Mouse (Mus musculus) lung, adult 2 months (tissue): ENCODE measurements at regions not wholly inside any gene's neighbourhood (a gene's known extent, or its start where the extent isn't known, plus 50 kb on each side); places are given as distances from the start of the nearest gene placed in this dataset.
A peak's percentile ranks its signal among the peaks of the same experiment; 100 is the strongest.

ENCODE experiments used
- DNase-seq: peaks from one replicate; pipeline ENCODE4 v3.0.0; 2022
- H3K4me1 ChIP-seq: fragments of 200-500 bp; 2 replicates; pipeline ENCODE4 v1.6.1; 2011; ENCODE audit warnings: low read length; ENCODE audit not compliant: control insufficient read depth, insufficient read depth
- H3K4me3 ChIP-seq: fragments of 200-500 bp; replicated peaks from 2 replicates; pipeline ENCODE3; 2011; ENCODE audit warnings: low read depth, mild to moderate bottlenecking, control low read depth, low read length; ENCODE audit errors: extremely low read depth
- CTCF ChIP-seq: fragments of 200-500 bp; IDR thresholded peaks from 2 replicates; pipeline ENCODE4 v1.5.1; 2011; ENCODE audit warnings: mild to moderate bottlenecking, low read length, control low read depth; ENCODE audit not compliant: insufficient read depth
- POLR2A ChIP-seq: fragments of 200-500 bp; IDR thresholded peaks from 2 replicates; pipeline ENCODE4 v1.6.1; 2011; ENCODE audit warnings: low read depth, mild to moderate bottlenecking, control low read depth, low read length, borderline replicate concordance; ENCODE audit errors: extremely low read depth
- WGBS: fragments of 180-500 bp; shearing (Covaris S2); methylation state at CpG from one replicate; pipeline ENCODE4 v1.1.7; 2018; 5-methylcytosine and 5-hydroxymethylcytosine counted together

- DNase-seq, result no peak
- TF ChIP-seq POLR2A (no peak), CTCF (no peak)
- WGBS, result 87% methylated on average over 2 of the region's 2 CpGs
- Histone ChIP-seq H3K4me3 (no peak overlapping the region), H3K4me1 (no peaks in the 10 kb centered on the region)
These were observed 364.0 kb downstream of the Cntnap4 start for GRCm38 (mm10) chr8:112933815-112934214.

GRCm38 (mm10) chr8:112935411-112935810, 365.6 kb downstream of the Cntnap4 start:
- Histone ChIP-seq H3K4me1 (no peaks in the 10 kb centered on the region), H3K4me3 (no peak overlapping the region)
- 36% methylated on average over 3 of the region's 3 CpGs for WGBS
- no peak for TF ChIP-seq CTCF
- no peak for TF ChIP-seq POLR2A
- no peak for DNase-seq

GRCm38 (mm10) chr8:112935897-112936719, 366.3 kb downstream of the Cntnap4 start:
- no peak for TF ChIP-seq POLR2A
- TF ChIP-seq CTCF, result no peak
- H3K4me3 ChIP-seq, result no peak overlapping the region
- no peaks in the 10 kb centered on the region for H3K4me1 ChIP-seq
- peak; percentile 6 for DNase-seq
- WGBS, result 48% methylated on average over 9 of the region's 9 CpGs

- Histone ChIP-seq H3K4me1 (no peaks in the 10 kb centered on the region), H3K4me3 (no peak overlapping the region)
- WGBS, result 6% methylated on average over 6 of the region's 6 CpGs
- DNase-seq, result peak; percentile 32
- no peak for TF ChIP-seq POLR2A
- peak; percentile 65 for TF ChIP-seq CTCF
These were observed 402.6 kb downstream of the Cntnap4 start for GRCm38 (mm10) chr8:112972418-112972817.

DNA sequence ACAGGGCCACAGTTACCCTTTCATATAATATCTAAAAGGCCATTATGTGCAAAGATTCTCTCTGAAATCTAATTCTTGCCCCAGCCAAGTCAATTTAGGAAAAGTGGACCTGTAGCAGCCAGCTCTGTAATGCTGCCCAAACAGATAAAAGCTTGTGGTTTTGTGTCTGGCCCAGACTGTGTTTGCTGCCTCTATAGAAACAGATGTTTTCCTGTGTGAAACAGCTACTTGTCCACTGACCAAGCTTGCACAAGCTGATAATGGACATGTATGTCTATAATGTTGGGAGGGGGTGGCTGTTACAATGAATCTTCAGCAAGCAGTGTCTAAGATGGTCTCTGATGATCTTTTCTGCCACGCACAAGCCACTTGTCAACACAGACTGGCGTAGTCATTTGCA, 405.9 kb downstream of the Cntnap4 start:
- Histone ChIP-seq H3K4me1 (no peaks in the 10 kb centered on the region), H3K4me3 (no peak overlapping the region)
- TF ChIP-seq CTCF (no peak), POLR2A (no peak)
- no peak for DNase-seq
- WGBS, result 73% methylated on average over 2 of the region's 2 CpGs

DNA sequence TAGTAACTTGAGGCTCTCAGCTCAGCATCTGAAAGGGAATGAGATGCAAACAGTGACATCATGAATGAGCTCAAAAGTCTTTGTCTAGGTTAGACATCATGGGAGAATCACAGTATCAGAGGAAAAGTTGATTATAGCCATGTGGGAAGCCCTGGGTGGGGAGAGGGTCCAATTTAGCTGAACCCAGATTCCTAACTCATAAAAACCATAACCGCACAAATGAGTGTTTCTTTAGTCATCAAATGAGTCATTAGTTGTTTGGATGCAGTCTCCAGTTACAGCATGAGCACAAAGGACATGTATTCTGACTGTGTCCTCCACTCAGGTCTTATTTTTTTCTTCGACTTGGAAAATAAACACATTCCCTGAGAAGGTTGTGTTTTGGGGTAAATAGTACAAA, 406.5 kb downstream of the Cntnap4 start:
- H3K4me1 ChIP-seq, result no peaks in the 10 kb centered on the region
- no peak overlapping the region for H3K4me3 ChIP-seq
- no peak for DNase-seq
- WGBS, result 80% methylated on average over 2 of the region's 2 CpGs
- TF ChIP-seq CTCF (no peak), POLR2A (no peak)

GRCm38 (mm10) chr8:112993781-112994180, 423.9 kb downstream of the Cntnap4 start:
- 79% methylated on average over 4 of the region's 4 CpGs for WGBS
- Histone ChIP-seq H3K4me1 (no peaks in the 10 kb centered on the region), H3K4me3 (no peak overlapping the region)
- TF ChIP-seq CTCF, result no peak
- TF ChIP-seq POLR2A, result no peak
- no peak for DNase-seq

DNA sequence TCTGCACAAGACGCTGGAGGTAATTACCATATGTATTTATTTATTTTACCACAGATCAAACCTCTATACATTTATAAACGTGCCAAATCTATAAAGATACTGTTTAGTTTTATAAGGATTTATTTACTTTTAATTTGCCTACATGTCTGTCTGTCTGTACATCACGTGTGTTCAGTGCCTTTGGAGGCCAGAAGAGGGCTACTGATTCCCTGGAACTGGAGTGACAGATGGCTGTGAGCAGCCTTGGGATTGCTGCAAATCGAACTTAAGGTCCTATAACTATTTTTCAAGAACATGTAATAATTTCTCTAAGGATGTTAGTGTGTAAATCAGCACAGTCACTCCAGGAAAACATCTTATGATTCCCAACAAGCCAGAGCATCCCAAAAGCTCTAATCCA, 437.5 kb downstream of the Cntnap4 start:
- DNase-seq, result no peak
- TF ChIP-seq POLR2A (no peak), CTCF (no peak)
- Histone ChIP-seq H3K4me1 (no peaks in the 10 kb centered on the region), H3K4me3 (no peak overlapping the region)
- WGBS, result 39% methylated on average over 4 of the region's 4 CpGs

- H3K4me1 ChIP-seq, result no peaks in the 10 kb centered on the region
- TF ChIP-seq CTCF, result no peak
- H3K4me3 ChIP-seq, result no peak overlapping the region
- WGBS, result 81% methylated on average over 9 of the region's 9 CpGs
- no peak for DNase-seq
These were observed 459.0 kb downstream of the Cntnap4 start for GRCm38 (mm10) chr8:113028880-113029279.

- WGBS, result 76% methylated on average over 8 of the region's 8 CpGs
- Histone ChIP-seq H3K4me3 (no peak overlapping the region), H3K4me1 (no peaks in the 10 kb centered on the region)
- no peak for TF ChIP-seq CTCF
- no peak for TF ChIP-seq POLR2A
- no peak for DNase-seq
These were observed 482.1 kb downstream of the Cntnap4 start for GRCm38 (mm10) chr8:113051770-113052473.
